Mouse (Mus musculus): Measurements from ENCODE around the gene Slc2a8. TPM values are rescaled to one million over a fixed set of nuclear protein-coding genes. Genes with fewer than 3 reads are reported as not detected.

Slc2a8 gene
- total and polyA plus RNA-seq, 3 experiments = 7.4 to 16.0 TPM; not detected in 1

GRCm38 (mm10) chr2:32978675-32979074 lies 3.2 kb downstream of the Slc2a8 start (continued):
- TF ChIP-seq EP300 (IDR thresholded peaks at IDR 0.05; ENCODE audit: low read depth in 1 of 2, low read length in 2 of 2) (peak; percentile 71 to 76; a peak in 3 of 4 replicates), E2F4 (IDR thresholded peaks at IDR 0.05; ENCODE audit: borderline replicate concordance, low read depth, low read length) (no peak), POLR2A (IDR thresholded peaks at IDR 0.05; ENCODE audit: control insufficient read depth in 1 of 2, insufficient read depth in 1 of 2, low read depth in 1 of 2, low read length in 2 of 2, poor library complexity in 1 of 2) (no peak), JUND (IDR thresholded peaks at IDR 0.05; ENCODE audit: low read depth, low read length) (no peak), RAD21 (IDR thresholded peaks at IDR 0.05; ENCODE audit: low read depth, low read length) (no peak), CTCF (IDR thresholded peaks at IDR 0.05 in 2 of 3, conservative IDR thresholded peaks at IDR 0.05 in 1 of 3; ENCODE audit: control insufficient read depth in 1 of 3, insufficient read depth in 1 of 3, low read depth in 2 of 3, low read length in 3 of 3, poor library complexity in 1 of 3, severe bottlenecking in 1 of 3) (no peak), MYB (IDR thresholded peaks at IDR 0.05; ENCODE audit: low read depth, low read length) (peak; percentile 42; the same call in 1 of the 2 replicates), HCFC1 (IDR thresholded peaks at IDR 0.05; ENCODE audit: low read depth, low read length) (no peak), ETS1 (IDR thresholded peaks at IDR 0.05; ENCODE audit: low read depth, low read length) (peak; percentile 59)

GRCm38 (mm10) chr2:32977114-32977513 lies 4.8 kb downstream of the Slc2a8 start:
- H3K4me1 ChIP-seq (ENCODE audit: control insufficient read depth in 1 of 2, insufficient read depth in 2 of 2, low read length in 2 of 2) = peaks cover 21 to 27% of the 10 kb centered on the region in 2 experiments

GRCm38 (mm10) chr2:32974216-32974615 lies 7.7 kb downstream of the Slc2a8 start:
- H3K4me1 ChIP-seq (ENCODE audit: control insufficient read depth in 1 of 2, insufficient read depth in 2 of 2, low read length in 2 of 2) = peaks cover 13 to 17% of the 10 kb centered on the region in 2 experiments
- no peak overlapping the region for H3K4me3 ChIP-seq (ENCODE audit: control insufficient read depth in 1 of 2, insufficient read depth in 1 of 2, low read depth in 2 of 2, low read length in 2 of 2)
- H3K79me2 ChIP-seq (ENCODE audit: control insufficient read depth, insufficient read depth, low read length, poor library complexity) = no peaks in the 10 kb centered on the region; the same call in 1 of the 2 replicates
- no peak overlapping the region for H3K27ac ChIP-seq (ENCODE audit: control insufficient read depth, low read depth, low read length)
- H3K27me3 ChIP-seq (ENCODE audit: control insufficient read depth in 1 of 2, insufficient read depth in 2 of 2, low read length in 2 of 2) = no peaks in the 10 kb centered on the region
- peaks cover 0 to 16% of the 10 kb centered on the region in 2 experiments; a peak in 2 of 4 replicates for H3K36me3 ChIP-seq (ENCODE audit: control insufficient read depth in 1 of 2, insufficient read depth in 2 of 2, low read length in 2 of 2)
- no peak overlapping the region for H3K9ac ChIP-seq (ENCODE audit: control insufficient read depth, low read depth, low read length, poor library complexity, severe bottlenecking)
- TF ChIP-seq EP300 (IDR thresholded peaks at IDR 0.05; ENCODE audit: low read depth in 1 of 2, low read length in 2 of 2) (no peak), JUND (IDR thresholded peaks at IDR 0.05; ENCODE audit: low read depth, low read length) (no peak), MAX (IDR thresholded peaks at IDR 0.05; ENCODE audit: low read length) (no peak), RAD21 (IDR thresholded peaks at IDR 0.05; ENCODE audit: low read depth, low read length) (no peak), POLR2AphosphoS5 (IDR thresholded peaks at IDR 0.05; ENCODE audit: borderline replicate concordance, low read depth, low read length) (no peak), MEF2A (IDR thresholded peaks at IDR 0.05; ENCODE audit: extremely low read depth, insufficient replicate concordance, low read depth, low read length, poor library complexity, severe bottlenecking) (no peak), POLR2AphosphoS2 (IDR thresholded peaks at IDR 0.05; ENCODE audit: low read length) (no peak), HCFC1 (IDR thresholded peaks at IDR 0.05; ENCODE audit: low read depth, low read length) (no peak), MXI1 (IDR thresholded peaks at IDR 0.05; ENCODE audit: low read depth, low read length) (no peak)
- no peaks in the 10 kb centered on the region for H3K9me3 ChIP-seq (replicated peaks; ENCODE audit: insufficient read depth, low read length)
- no peak for DNase-seq (ENCODE audit: low read depth, low spot score)

More at GRCm38 (mm10) chr2:32977114-32977513, 4.8 kb downstream of the Slc2a8 start:
- Histone ChIP-seq H3K9ac (ENCODE audit: control insufficient read depth, low read depth, low read length, poor library complexity, severe bottlenecking) (no peak overlapping the region), H3K36me3 (ENCODE audit: control insufficient read depth in 1 of 2, insufficient read depth in 2 of 2, low read length in 2 of 2) (peaks cover 0 to 27% of the 10 kb centered on the region in 2 experiments; a peak in 2 of 4 replicates), H3K4me3 (ENCODE audit: control insufficient read depth in 1 of 2, insufficient read depth in 1 of 2, low read depth in 2 of 2, low read length in 2 of 2) (no peak overlapping the region), H3K27me3 (ENCODE audit: control insufficient read depth in 1 of 2, insufficient read depth in 2 of 2, low read length in 2 of 2) (no peaks in the 10 kb centered on the region), H3K9me3 (replicated peaks; ENCODE audit: insufficient read depth, low read length) (no peaks in the 10 kb centered on the region), H3K27ac (ENCODE audit: control insufficient read depth, low read depth, low read length) (no peak overlapping the region), H3K79me2 (ENCODE audit: control insufficient read depth, insufficient read depth, low read length, poor library complexity) (peaks cover 6% of the 10 kb centered on the region)
- DNase-seq (ENCODE audit: low read depth, low spot score) = no peak
- no peak for TF ChIP-seq SIN3A (IDR thresholded peaks at IDR 0.05; ENCODE audit: low read length)
- no peak for TF ChIP-seq NELFE (IDR thresholded peaks at IDR 0.05; ENCODE audit: low read depth, low read length)
- TF ChIP-seq MYB (IDR thresholded peaks at IDR 0.05; ENCODE audit: low read depth, low read length) = no peak
- no peak for TF ChIP-seq ETS1 (IDR thresholded peaks at IDR 0.05; ENCODE audit: low read depth, low read length)
- TF ChIP-seq POLR2AphosphoS2 (IDR thresholded peaks at IDR 0.05; ENCODE audit: low read length) = no peak
